Mouse (Mus musculus): Measurements from ENCODE around the gene Mblac1. TPM values are rescaled to one million over a fixed set of nuclear protein-coding genes. Genes with fewer than 3 reads are reported as not detected.

The Mblac1 gene
- 7.0 and 7.1 TPM in 2 replicates for polyA plus RNA-seq (2015; fragmentation: Nextera tagmentation; extraction: Ambion mirVana)

DNA sequence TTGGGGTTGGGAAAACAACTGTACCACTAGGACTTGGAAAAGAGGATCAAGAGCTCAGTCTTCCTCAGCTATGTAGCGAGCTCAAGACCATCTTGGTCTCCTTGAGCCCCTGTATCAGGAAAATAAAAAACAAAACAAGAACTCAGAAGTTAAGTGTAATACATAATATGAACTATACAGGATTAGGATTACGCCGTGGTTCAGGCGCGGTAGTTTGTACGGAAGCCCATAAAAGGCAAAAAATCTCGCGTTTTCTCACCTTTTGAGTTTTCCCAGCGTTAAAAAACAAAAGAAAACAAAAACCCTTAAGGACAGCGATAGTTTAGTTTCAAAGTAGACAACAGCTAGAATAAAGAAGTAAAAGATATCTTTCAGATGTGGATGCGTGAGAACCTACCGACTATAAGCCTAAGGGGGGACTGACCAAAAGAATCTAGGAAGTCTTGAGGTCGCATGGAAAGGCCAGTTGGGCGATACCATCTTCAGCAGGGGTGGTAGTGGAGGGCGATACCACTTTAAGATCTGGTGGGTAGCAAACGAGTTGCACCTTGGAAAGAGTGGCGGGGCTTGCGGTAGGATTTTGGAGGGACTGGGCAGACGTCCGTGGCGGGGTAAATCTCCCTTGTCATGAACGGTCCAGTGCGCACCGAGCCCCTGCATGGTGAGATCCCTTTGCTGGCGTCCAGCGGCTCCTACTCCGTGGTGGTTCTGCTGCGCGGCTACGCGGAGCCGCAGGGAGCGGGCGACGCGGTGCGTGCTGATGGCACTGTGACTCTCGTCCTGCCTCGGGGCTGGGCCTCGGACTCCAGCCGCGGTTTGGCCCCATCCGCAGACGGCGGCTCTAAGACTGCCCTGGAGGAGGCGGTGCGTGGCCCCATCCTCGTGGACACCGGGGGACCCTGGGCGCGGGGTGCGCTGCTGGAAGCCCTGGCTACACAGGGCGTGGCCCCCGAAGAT, at the start of gene Mblac1:
Mblac1 (plus strand) TSS at position 544 of the 957 bp plus-strand sequence.

GRCm38 (mm10) chr5:138155443-138155976, 38.6 kb upstream of the Mblac1 start, which contains the start of gene Zfp113:
TSS of gene Zfp113 (minus strand) at chr5:138155744.

GRCm38 (mm10) chr5:138160842-138161665, 33.1 kb upstream of the Mblac1 start, which contains the start of gene Cops6:
TSS of gene Cops6 (plus strand) at chr5:138161071.

DNA sequence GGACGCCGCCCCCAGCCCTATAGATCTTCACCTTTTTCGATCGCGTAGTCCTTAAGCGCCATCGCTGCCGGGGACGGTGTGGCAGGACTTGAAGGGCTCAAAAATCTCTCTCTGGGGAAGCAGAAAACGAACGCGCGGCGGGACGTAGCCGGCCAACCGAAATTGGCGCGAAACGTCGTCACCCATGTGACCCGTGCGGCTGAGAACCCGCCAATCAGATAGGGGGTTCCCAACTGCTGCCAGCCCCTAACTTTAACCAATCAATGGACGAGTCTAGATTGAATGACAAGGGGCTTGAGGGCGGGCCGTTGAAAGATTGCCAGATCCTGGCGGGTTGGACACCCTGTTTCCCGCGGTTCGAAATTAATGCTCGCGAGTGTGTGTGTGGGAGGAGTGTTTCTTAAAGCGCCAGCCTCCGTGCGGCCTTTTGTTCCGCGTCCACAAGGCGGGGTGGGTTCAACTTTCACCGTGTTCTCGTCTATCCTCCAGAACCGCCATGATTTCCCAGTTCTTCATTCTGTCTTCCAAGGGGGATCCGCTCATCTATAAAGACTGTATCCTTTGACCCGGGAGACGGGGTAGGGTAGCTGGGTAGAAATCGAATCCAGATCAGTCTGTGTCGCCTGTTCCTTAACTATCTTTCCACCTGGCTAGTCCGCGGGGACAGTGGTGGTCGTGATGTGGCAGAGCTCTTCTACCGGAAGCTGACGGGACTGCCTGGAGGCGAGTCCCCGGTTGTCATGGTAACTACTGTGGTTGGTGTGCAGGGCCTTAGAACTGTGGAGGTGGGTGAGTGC, 22.2 kb upstream of the Mblac1 start, which contains the start of the genes Ap4m1 and Mcm7:
Ap4m1 (plus strand) TSS at position 308 of the 797 bp plus-strand sequence.
Mcm7 (minus strand) TSS at position 728 of the 797 bp plus-strand sequence.

DNA sequence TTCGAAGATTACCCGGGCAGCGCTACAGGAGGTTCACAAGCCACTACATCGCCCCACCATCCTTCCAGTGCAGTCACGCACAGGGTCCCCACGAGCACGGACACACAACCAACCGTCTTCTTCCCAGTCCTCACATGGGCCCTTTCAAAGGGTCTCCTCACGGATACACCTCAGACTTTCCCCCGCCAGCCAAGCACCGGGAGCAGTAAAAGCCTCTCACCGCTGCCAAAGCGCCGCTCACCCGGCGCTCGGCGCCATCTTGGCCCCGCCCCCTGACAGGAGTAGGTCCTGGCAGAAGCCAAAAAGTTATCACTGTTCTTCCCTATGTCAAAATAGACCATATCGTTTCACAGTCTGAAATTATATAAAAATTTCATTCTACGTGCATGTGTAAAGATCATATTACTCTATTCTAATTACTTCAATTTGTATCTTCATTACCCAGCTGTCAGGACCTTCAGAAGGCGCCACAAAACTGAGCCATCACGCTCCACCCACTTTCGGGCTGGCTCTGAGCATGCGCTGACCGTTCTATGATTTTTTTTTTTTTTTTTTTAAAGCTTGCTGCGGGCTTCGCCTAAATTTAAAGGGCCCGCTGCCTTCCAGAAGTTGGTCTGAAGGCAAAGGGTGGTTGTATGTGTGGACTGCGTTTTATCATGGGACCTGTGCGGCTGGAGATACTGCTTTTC, 7.0 kb upstream of the Mblac1 start, which contains the start of the genes Taf6 and Cnpy4:
Taf6 (minus strand) TSS at position 502 of the 689 bp plus-strand sequence.
Cnpy4 (plus strand) TSS at position 536 of the 689 bp plus-strand sequence.

DNA sequence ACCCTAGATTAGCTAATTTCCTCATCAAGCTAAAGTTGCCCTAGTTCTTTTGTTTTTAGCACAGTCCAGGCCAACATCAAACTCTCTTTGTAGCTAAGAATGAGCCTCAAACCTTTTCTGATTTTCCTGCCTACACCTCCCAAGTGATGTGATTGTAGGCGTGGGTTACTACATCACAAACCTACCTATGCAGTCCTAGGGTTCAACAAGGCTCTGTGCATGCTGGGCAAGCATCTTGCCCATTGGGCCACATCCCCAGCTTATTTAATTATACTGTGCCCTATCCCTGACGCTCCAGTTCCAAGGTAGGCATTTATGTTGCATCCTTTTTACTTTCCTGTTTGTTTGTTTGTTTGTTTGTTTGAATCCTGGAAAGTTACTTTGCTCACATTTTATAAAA, 31.6 kb downstream of the Mblac1 start, which contains the start of gene Nxpe5:
Nxpe5 (plus strand) TSS at position 199 of the 400 bp plus-strand sequence.

MicroRNAs within 50 kb of the gene (microRNA counts, 519-probe panel; counts per million panel counts)
- microRNA mmu-miR-106b (3,693 counts per million, percentile 77 among the panel's probes with 10 or more counts), microRNA mmu-miR-25 (5,917 counts per million, percentile 91 among the panel's probes with 10 or more counts), microRNA mmu-miR-93 (3,693 counts per million, percentile 77 among the panel's probes with 10 or more counts)

Small RNA genes lying within 50 kb of the gene (microRNA-seq; reads per million reads assigned to microRNA genes)
- gene Mir106b (758 to 966 reads per million in 2 experiments), gene Mir25 (299 to 314 reads per million in 2 experiments), gene Mir93 (819 to 862 reads per million in 2 experiments)

Other genes with a start within 250 kb of the Mblac1 start
- 2.6 and 2.8 TPM in 2 replicates for gene Gjc3, start 231.2 kb upstream of the Mblac1 start, polyA plus RNA-seq (2015; fragmentation: Nextera tagmentation; extraction: Ambion mirVana)
- gene Azgp1, start 212.8 kb upstream of the Mblac1 start, polyA plus RNA-seq (2015; fragmentation: Nextera tagmentation; extraction: Ambion mirVana) = 0.11 and 0.55 TPM in 2 replicates
- gene Smok3a, start 173.1 kb upstream of the Mblac1 start, polyA plus RNA-seq (2015; fragmentation: Nextera tagmentation; extraction: Ambion mirVana) = not detected in 2 replicates
- not detected in 2 replicates for gene Smok3b, start 172.9 kb upstream of the Mblac1 start, polyA plus RNA-seq (2015; fragmentation: Nextera tagmentation; extraction: Ambion mirVana)
- gene Smok3c, start 141.1 kb upstream of the Mblac1 start, polyA plus RNA-seq (2015; fragmentation: Nextera tagmentation; extraction: Ambion mirVana) = not detected in 2 replicates
- gene Zkscan1, start 109.2 kb upstream of the Mblac1 start, polyA plus RNA-seq (2015; fragmentation: Nextera tagmentation; extraction: Ambion mirVana) = 5.0 and 5.2 TPM in 2 replicates
- gene Zscan21, start 77.4 kb upstream of the Mblac1 start, polyA plus RNA-seq (2015; fragmentation: Nextera tagmentation; extraction: Ambion mirVana) = 21.8 and 23.8 TPM in 2 replicates
- gene Zfp113, start 38.6 kb upstream of the Mblac1 start, polyA plus RNA-seq (2015; fragmentation: Nextera tagmentation; extraction: Ambion mirVana) = 7.8 and 9.0 TPM in 2 replicates
- gene Cops6, start 33.2 kb upstream of the Mblac1 start, polyA plus RNA-seq (2015; fragmentation: Nextera tagmentation; extraction: Ambion mirVana) = 227 and 247 TPM in 2 replicates
- 9.2 and 9.3 TPM in 2 replicates for gene Ap4m1, start 22.3 kb upstream of the Mblac1 start, polyA plus RNA-seq (2015; fragmentation: Nextera tagmentation; extraction: Ambion mirVana)
- 32.0 and 36.3 TPM in 2 replicates for gene Mcm7, start 21.9 kb upstream of the Mblac1 start, polyA plus RNA-seq (2015; fragmentation: Nextera tagmentation; extraction: Ambion mirVana)
- 33.2 and 37.7 TPM in 2 replicates for gene Taf6, start 6.9 kb upstream of the Mblac1 start, polyA plus RNA-seq (2015; fragmentation: Nextera tagmentation; extraction: Ambion mirVana)
- gene Cnpy4, start 6.8 kb upstream of the Mblac1 start, polyA plus RNA-seq (2015; fragmentation: Nextera tagmentation; extraction: Ambion mirVana) = 17.2 and 20.2 TPM in 2 replicates
- 0.97 and 1.1 TPM in 2 replicates for gene Nxpe5, start 31.6 kb downstream of the Mblac1 start, polyA plus RNA-seq (2015; fragmentation: Nextera tagmentation; extraction: Ambion mirVana)
- gene Lamtor4, start 61.2 kb downstream of the Mblac1 start, polyA plus RNA-seq (2015; fragmentation: Nextera tagmentation; extraction: Ambion mirVana) = 71.2 and 72.6 TPM in 2 replicates
- 1.3 and 2.8 TPM in 2 replicates for gene BC037034, start 69.7 kb downstream of the Mblac1 start, polyA plus RNA-seq (2015; fragmentation: Nextera tagmentation; extraction: Ambion mirVana)
- 0.68 and 1.4 TPM in 2 replicates for gene Gal3st4, start 78.5 kb downstream of the Mblac1 start, polyA plus RNA-seq (2015; fragmentation: Nextera tagmentation; extraction: Ambion mirVana)
- 0.09 and 0.15 TPM in 2 replicates for gene Gm43720, start 85.6 kb downstream of the Mblac1 start, polyA plus RNA-seq (2015; fragmentation: Nextera tagmentation; extraction: Ambion mirVana)
- gene Gpc2, start 85.7 kb downstream of the Mblac1 start, polyA plus RNA-seq (2015; fragmentation: Nextera tagmentation; extraction: Ambion mirVana) = 1.5 and 2.3 TPM in 2 replicates
- 0.91 and 1.3 TPM in 2 replicates for gene Stag3, start 85.9 kb downstream of the Mblac1 start, polyA plus RNA-seq (2015; fragmentation: Nextera tagmentation; extraction: Ambion mirVana)
- not detected in 2 replicates for gene Pvrig, start 147.6 kb downstream of the Mblac1 start, polyA plus RNA-seq (2015; fragmentation: Nextera tagmentation; extraction: Ambion mirVana)
- gene Zfp157, start 247.2 kb downstream of the Mblac1 start, polyA plus RNA-seq (2015; fragmentation: Nextera tagmentation; extraction: Ambion mirVana) = 9.8 and 11.8 TPM in 2 replicates